Mouse (Mus musculus): ENCODE data around the gene Agxt. TPM values are rescaled to one million over a fixed set of nuclear protein-coding genes. Genes with fewer than 3 reads are reported as not detected.

Agxt gene
- polyA plus RNA-seq, 2 experiments: not detected

- Histone ChIP-seq H3K4me3 (replicated peaks; ENCODE audit: low read length) (no peak overlapping the region), H3K4me1 (ENCODE audit: control insufficient read depth, insufficient read depth, low read length) (no peaks in the 10 kb centered on the region), H3K9me3 (ENCODE audit: control insufficient read depth, low read length) (no peaks in the 10 kb centered on the region), H3K4me2 (replicated peaks; ENCODE audit: low read depth, low read length, severe bottlenecking) (no peak overlapping the region), H3K27me3 (ENCODE audit: control insufficient read depth, insufficient read depth, low read length) (no peaks in the 10 kb centered on the region), H3K27ac (replicated peaks; ENCODE audit: low read depth, low read length) (no peak overlapping the region), H3K9ac (ENCODE audit: low read depth, low read length, severe bottlenecking) (no peak overlapping the region), H3K36me3 (ENCODE audit: control insufficient read depth, insufficient read depth, low read length) (no peaks in the 10 kb centered on the region)
- ATAC-seq (ENCODE audit: low FRiP score, low read depth): no peak
- 83% methylated on average over 11 of the region's 11 CpGs for WGBS
- DNase-seq (ENCODE audit: low spot score): no peak
- no peak for TF ChIP-seq POLR2A (IDR thresholded peaks at IDR 0.05; ENCODE audit: borderline replicate concordance, extremely low read depth, insufficient read depth, insufficient read length)
Observed at GRCm38 (mm10) chr1:93166346-93167079, 31.5 kb downstream of the Agxt start.

- 52% methylated on average over 10 of the region's 10 CpGs for WGBS
- ATAC-seq (ENCODE audit: low FRiP score, low read depth) (no peak), DNase-seq (ENCODE audit: low spot score) (no peak)
- no peak for TF ChIP-seq POLR2A (IDR thresholded peaks at IDR 0.05; ENCODE audit: borderline replicate concordance, extremely low read depth, insufficient read depth, insufficient read length)
- no peak within 1 kb of the TSS for H3K4me2 ChIP-seq (replicated peaks; ENCODE audit: low read depth, low read length, severe bottlenecking)
- H3K4me1 ChIP-seq (ENCODE audit: control insufficient read depth, insufficient read depth, low read length): no peaks in the 10 kb centered on the region
- H3K36me3 ChIP-seq (ENCODE audit: control insufficient read depth, insufficient read depth, low read length): no peaks in the 10 kb centered on the region
- no peaks in the 10 kb centered on the region for H3K27me3 ChIP-seq (ENCODE audit: control insufficient read depth, insufficient read depth, low read length)
- H3K4me3 ChIP-seq (replicated peaks; ENCODE audit: low read length): no peak within 1 kb of the TSS
- H3K27ac ChIP-seq (replicated peaks; ENCODE audit: low read depth, low read length): no peak within 1 kb of the TSS
- H3K9me3 ChIP-seq (ENCODE audit: control insufficient read depth, low read length): no peaks in the 10 kb centered on the region
- H3K9ac ChIP-seq (ENCODE audit: low read depth, low read length, severe bottlenecking): no peak within 1 kb of the TSS
Observed at GRCm38 (mm10) chr1:93168295-93168775, 33.3 kb downstream of the Agxt start, which contains the start of gene Crocc2. Crocc2 (plus strand) TSS chr1:93168725.

DNA sequence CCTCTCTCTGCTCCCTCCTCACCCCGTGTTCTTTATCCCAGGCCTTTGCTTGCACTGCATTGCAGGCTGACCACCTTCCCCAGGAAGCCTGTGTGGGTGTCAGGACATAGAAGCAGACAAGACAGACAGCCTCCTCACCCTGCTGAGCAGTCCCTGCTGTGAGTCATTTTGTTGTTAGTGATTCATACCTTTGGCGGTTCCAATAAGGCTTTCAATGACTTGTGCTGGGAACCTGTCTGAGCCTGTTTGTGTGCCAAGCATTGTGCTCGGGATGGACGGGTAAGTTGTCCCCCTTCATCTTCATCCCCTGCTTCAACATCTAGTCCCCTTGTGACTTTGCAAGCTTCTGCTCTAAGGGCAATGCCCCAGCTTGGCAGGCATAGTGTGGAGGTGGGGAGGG lies 38.6 kb downstream of the Agxt start:
- Histone ChIP-seq H3K27me3 (ENCODE audit: control insufficient read depth, insufficient read depth, low read length) (no peaks in the 10 kb centered on the region), H3K4me2 (replicated peaks; ENCODE audit: low read depth, low read length, severe bottlenecking) (no peak overlapping the region), H3K4me1 (ENCODE audit: control insufficient read depth, insufficient read depth, low read length) (peaks cover 32% of the 10 kb centered on the region), H3K9ac (ENCODE audit: low read depth, low read length, severe bottlenecking) (no peak overlapping the region), H3K36me3 (ENCODE audit: control insufficient read depth, insufficient read depth, low read length) (no peaks in the 10 kb centered on the region), H3K4me3 (replicated peaks; ENCODE audit: low read length) (no peak overlapping the region), H3K27ac (replicated peaks; ENCODE audit: low read depth, low read length) (no peak overlapping the region), H3K9me3 (ENCODE audit: control insufficient read depth, low read length) (no peaks in the 10 kb centered on the region)
- ATAC-seq (ENCODE audit: low FRiP score, low read depth) (no peak), DNase-seq (ENCODE audit: low spot score) (no peak)
- 70% methylated on average over 4 of the region's 4 CpGs for WGBS
- no peak for TF ChIP-seq POLR2A (IDR thresholded peaks at IDR 0.05; ENCODE audit: borderline replicate concordance, extremely low read depth, insufficient read depth, insufficient read length)

DNA sequence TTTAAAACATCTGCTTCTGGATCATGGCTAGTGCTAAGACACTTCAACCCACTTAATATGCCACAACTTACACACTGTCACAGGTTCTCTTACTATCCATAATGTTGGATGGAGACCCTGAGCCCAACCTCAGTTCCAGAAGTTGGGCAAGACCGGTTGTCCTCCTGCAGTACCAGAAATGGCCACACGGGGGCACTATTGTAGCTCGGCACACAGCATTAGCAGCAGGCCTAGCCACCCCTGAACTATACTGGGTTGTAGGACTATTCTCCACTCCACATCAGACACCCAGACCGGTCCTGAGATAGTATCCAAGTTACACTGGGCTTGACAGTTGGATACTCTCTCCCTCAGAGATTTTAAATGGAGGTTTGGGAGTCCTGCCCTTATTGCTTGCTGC lies 39.4 kb downstream of the Agxt start:
- peak; percentile 64 for ATAC-seq (ENCODE audit: low FRiP score, low read depth)
- TF ChIP-seq POLR2A (IDR thresholded peaks at IDR 0.05; ENCODE audit: borderline replicate concordance, extremely low read depth, insufficient read depth, insufficient read length): no peak
- Histone ChIP-seq H3K27ac (replicated peaks; ENCODE audit: low read depth, low read length) (no peak overlapping the region), H3K36me3 (ENCODE audit: control insufficient read depth, insufficient read depth, low read length) (no peaks in the 10 kb centered on the region), H3K27me3 (ENCODE audit: control insufficient read depth, insufficient read depth, low read length) (no peaks in the 10 kb centered on the region), H3K4me3 (replicated peaks; ENCODE audit: low read length) (no peak overlapping the region), H3K4me2 (replicated peaks; ENCODE audit: low read depth, low read length, severe bottlenecking) (no peak overlapping the region), H3K9ac (ENCODE audit: low read depth, low read length, severe bottlenecking) (no peak overlapping the region), H3K9me3 (ENCODE audit: control insufficient read depth, low read length) (no peaks in the 10 kb centered on the region), H3K4me1 (ENCODE audit: control insufficient read depth, insufficient read depth, low read length) (peaks cover 32% of the 10 kb centered on the region)
- 0% methylated on average over 4 of the region's 4 CpGs for WGBS
- DNase-seq (ENCODE audit: low spot score): peak; percentile 88

- H3K9ac ChIP-seq (ENCODE audit: low read depth, low read length, severe bottlenecking): no peak overlapping the region
- H3K27ac ChIP-seq (replicated peaks; ENCODE audit: low read depth, low read length): peak overlapping the region; percentile 82; the same call in 1 of the 2 replicates
- H3K4me3 ChIP-seq (replicated peaks; ENCODE audit: low read length): peak overlapping the region; percentile 27; the same call in 1 of the 2 replicates
- H3K27me3 ChIP-seq (ENCODE audit: control insufficient read depth, insufficient read depth, low read length): no peaks in the 10 kb centered on the region
- peaks cover 32% of the 10 kb centered on the region for H3K4me1 ChIP-seq (ENCODE audit: control insufficient read depth, insufficient read depth, low read length)
- WGBS: 8% methylated on average over 6 of the region's 6 CpGs
- peak overlapping the region; percentile 64 for H3K4me2 ChIP-seq (replicated peaks; ENCODE audit: low read depth, low read length, severe bottlenecking)
- no peak for DNase-seq (ENCODE audit: low spot score)
- ATAC-seq (ENCODE audit: low FRiP score, low read depth): no peak
- no peaks in the 10 kb centered on the region for H3K9me3 ChIP-seq (ENCODE audit: control insufficient read depth, low read length)
- TF ChIP-seq POLR2A (IDR thresholded peaks at IDR 0.05; ENCODE audit: borderline replicate concordance, extremely low read depth, insufficient read depth, insufficient read length): no peak
- H3K36me3 ChIP-seq (ENCODE audit: control insufficient read depth, insufficient read depth, low read length): no peaks in the 10 kb centered on the region
Observed at GRCm38 (mm10) chr1:93175849-93176248, 40.8 kb downstream of the Agxt start.

Data from limb, embryonic 14.5 days (tissue).